Mouse (Mus musculus) heart, embryonic 13.5 days (tissue): ENCODE results near the gene Ccdc7a. TPM values are rescaled to one million over a fixed set of nuclear protein-coding genes. Genes with fewer than 3 reads are reported as not detected.

Source experiments
- ATAC-seq: fragments of 200-750 bp; cut with Nextera tagmentation; 2 replicates; pipeline ENCODE4 v1.8.0; 2017; ENCODE audit warnings: moderate TSS enrichment; ENCODE audit not compliant: insufficient number of reproducible peaks, low FRiP score, low TSS enrichment; ENCODE audit errors: extremely low read depth
- H3K27ac ChIP-seq: fragments of 300-500 bp; sonication (generic); replicated peaks from 2 replicates; pipeline ENCODE4 v1.5.1; 2015; ENCODE audit warnings: moderate library complexity, mild to moderate bottlenecking, inconsistent platforms
- H3K27me3 ChIP-seq: fragments of 300-500 bp; sonication (generic); replicated peaks from 2 replicates; pipeline ENCODE4 v1.6.1; 2015; ENCODE audit warnings: mild to moderate bottlenecking, inconsistent platforms
- H3K36me3 ChIP-seq: fragments of 300-500 bp; sonication (generic); 2 replicates; pipeline ENCODE4 v1.6.1; 2015; ENCODE audit warnings: mild to moderate bottlenecking, inconsistent platforms
- H3K4me1 ChIP-seq: fragments of 300-500 bp; sonication (generic); 2 replicates; pipeline ENCODE4 v1.6.1; 2015; ENCODE audit warnings: inconsistent platforms
- H3K4me2 ChIP-seq: fragments of 300-500 bp; sonication (generic); 2 replicates; pipeline ENCODE4 v1.6.1; 2015; ENCODE audit warnings: inconsistent platforms, mild to moderate bottlenecking, moderate library complexity
- H3K4me3 ChIP-seq: fragments of 300-500 bp; sonication (generic); 2 replicates; pipeline ENCODE4 v1.5.1; 2015; ENCODE audit warnings: moderate library complexity, mild to moderate bottlenecking, inconsistent platforms
- H3K9ac ChIP-seq: fragments of 300-500 bp; sonication (generic); 2 replicates; pipeline ENCODE4 v1.6.1; 2015; ENCODE audit warnings: inconsistent platforms, mild to moderate bottlenecking, moderate library complexity
- H3K9me3 ChIP-seq: fragments of 300-500 bp; sonication (generic); 2 replicates; pipeline ENCODE4 v1.6.1; 2016; ENCODE audit warnings: inconsistent platforms
- WGBS: fragments of 180-500 bp; shearing (Covaris S2); methylation state at CpG from one replicate; pipeline ENCODE4 v1.1.7; 2015; ENCODE audit warnings: mixed read lengths; 5-methylcytosine and 5-hydroxymethylcytosine counted together
- polyA plus RNA-seq: library from polyadenylated mRNA; unstranded; fragments of >200 nt; fragmentation: Nextera tagmentation; extraction: Ambion mirVana; gene quantifications from 2 replicates; pipeline ENCODE4 v1.2.1, GENCODE M21; 2015

Gene Ccdc7a
- polyA plus RNA-seq, 1 experiment from 2014 or later = 0.15 TPM

DNA sequence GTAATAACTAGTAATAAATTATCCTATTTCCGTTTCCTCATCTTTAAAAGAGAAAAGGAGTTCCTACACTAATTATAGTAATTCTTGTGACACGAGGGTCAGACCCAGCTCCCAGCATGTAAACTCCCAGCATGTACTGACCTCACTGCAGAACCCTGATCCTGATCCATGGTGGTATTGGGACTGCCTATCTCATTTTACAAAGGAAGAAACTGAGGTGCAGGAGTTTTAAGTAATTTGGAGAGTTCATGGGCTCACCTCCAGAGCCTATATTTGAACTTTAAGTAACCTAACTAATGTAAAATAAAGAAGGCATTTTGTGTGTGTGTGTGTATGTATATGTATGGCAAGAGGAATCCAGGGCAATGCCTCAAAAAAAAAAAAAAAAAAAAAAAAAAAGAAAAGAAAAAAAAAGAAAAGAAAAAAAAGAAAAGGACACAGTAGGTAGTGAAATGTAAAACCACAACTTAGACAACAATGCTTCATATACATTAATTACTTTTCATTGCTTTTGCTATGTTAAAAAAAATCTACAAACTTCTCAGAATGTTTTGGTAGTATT lies 378.8 kb downstream of the Ccdc7a start:
- Histone ChIP-seq H3K9me3 (no peaks in the 10 kb centered on the region), H3K36me3 (no peaks in the 10 kb centered on the region), H3K4me2 (peak overlapping the region; percentile 75), H3K4me3 (peak overlapping the region; percentile 73), H3K27me3 (no peaks in the 10 kb centered on the region), H3K9ac (peak overlapping the region; percentile 97), H3K4me1 (peaks cover 36% of the 10 kb centered on the region), H3K27ac (peak overlapping the region; percentile 100)
- no peak for ATAC-seq
- 0% methylated on average over 2 of the region's 2 CpGs for WGBS

DNA sequence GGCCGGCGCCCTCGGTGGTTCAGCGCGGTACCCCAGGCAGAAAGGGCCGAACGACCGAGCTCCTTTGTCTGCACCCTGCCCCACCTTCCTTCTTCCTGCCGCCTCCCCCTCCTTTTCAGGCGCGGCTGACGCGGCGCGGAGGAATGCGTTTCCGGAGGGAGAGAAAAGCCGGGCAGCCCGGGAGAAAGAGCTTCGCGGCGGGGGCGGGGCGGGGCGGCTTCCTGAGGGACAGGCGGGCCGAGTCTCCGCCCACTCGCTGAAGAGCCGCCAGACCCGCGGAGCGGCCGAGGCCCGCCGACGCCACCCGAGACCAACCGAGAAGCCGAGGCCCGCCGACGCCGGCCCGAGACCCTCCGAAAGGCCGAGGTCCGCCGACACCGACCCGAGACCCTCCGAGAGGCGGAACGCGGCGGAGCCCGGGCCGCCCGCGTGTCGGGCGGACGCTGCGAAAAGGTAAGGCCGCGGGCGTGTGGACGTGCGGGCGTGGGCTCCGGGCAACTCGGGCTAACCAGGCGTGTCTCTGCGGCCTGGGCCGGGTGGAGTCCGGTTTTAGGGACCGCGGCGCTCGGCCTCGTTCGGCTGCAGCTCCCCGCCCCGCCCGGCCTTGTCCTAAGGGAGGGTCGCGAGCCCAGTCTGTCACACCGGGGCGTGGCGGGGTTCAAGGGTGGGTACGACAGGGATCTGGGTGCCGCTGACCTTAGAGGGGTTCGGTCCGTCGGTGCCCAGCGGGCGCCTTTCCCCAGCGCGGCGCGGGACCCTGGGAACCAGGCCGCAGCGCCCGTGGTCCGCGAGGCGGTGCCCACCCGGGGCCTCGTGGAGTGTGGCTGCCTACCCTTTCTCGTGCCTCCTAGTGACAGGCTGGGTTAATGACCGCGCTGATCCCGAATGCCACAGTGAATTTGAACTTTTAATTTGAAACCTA lies 379.5 kb downstream of the Ccdc7a start, which contains the start of gene Itgb1:
Itgb1 (plus strand) TSS at position 148 of the 922 bp plus-strand sequence.
- peaks cover 34% of the 10 kb centered on the region for H3K4me1 ChIP-seq
- H3K9me3 ChIP-seq = no peaks in the 10 kb centered on the region
- no peaks in the 10 kb centered on the region for H3K36me3 ChIP-seq
- no peaks in the 10 kb centered on the region for H3K27me3 ChIP-seq
- WGBS = under 1% methylated on average over 102 of the region's 113 CpGs
- peak; percentile 91 for ATAC-seq
- H3K4me2 ChIP-seq = peak within 1 kb of the TSS; percentile 75
- peak within 1 kb of the TSS; percentile 97 for H3K9ac ChIP-seq
- peak within 1 kb of the TSS; percentile 73 for H3K4me3 ChIP-seq
- peak within 1 kb of the TSS; percentile 100 for H3K27ac ChIP-seq

GRCm38 (mm10) chr8:128684609-128685506 lies 380.5 kb downstream of the Ccdc7a start:
- ATAC-seq = no peak; the same call in 1 of the 2 replicates
- Histone ChIP-seq H3K9me3 (no peaks in the 10 kb centered on the region), H3K36me3 (no peaks in the 10 kb centered on the region), H3K4me3 (peak overlapping the region; percentile 73), H3K27ac (peak overlapping the region; percentile 100), H3K27me3 (no peaks in the 10 kb centered on the region), H3K4me2 (peak overlapping the region; percentile 75), H3K9ac (peak overlapping the region; percentile 97), H3K4me1 (peaks cover 32% of the 10 kb centered on the region)
- 11% methylated on average over 25 of the region's 25 CpGs for WGBS

Other genes starting within 250 kb of the Ccdc7a start
- gene Ccdc7b, start 1.6 kb upstream of the Ccdc7a start, polyA plus RNA-seq = not detected in 2 replicates
- not detected in 2 replicates for gene Gm10999, start 66.1 kb upstream of the Ccdc7a start, polyA plus RNA-seq
- 15.2 and 17.3 TPM in 2 replicates for gene 2610044O15Rik8, start 168.9 kb upstream of the Ccdc7a start, polyA plus RNA-seq